Mouse (Mus musculus) hindbrain, postnatal 0 days (tissue): ENCODE results near the gene Drd5. TPM values are rescaled to one million over a fixed set of nuclear protein-coding genes. Genes with fewer than 3 reads are reported as not detected.

Source experiments
- ATAC-seq: fragments of 200-750 bp; cut with Nextera tagmentation; 2 replicates; pipeline ENCODE4 v1.8.0; 2017; ENCODE audit warnings: mild to moderate bottlenecking, moderate TSS enrichment, moderate library complexity
- DNase-seq: peaks from one replicate; pipeline ENCODE4 v3.0.0-alpha.2; 2015; ENCODE audit warnings: low spot score
- H3K27ac ChIP-seq: fragments of 300-500 bp; sonication (generic); 2 replicates; pipeline ENCODE4 v1.5.1; 2014; ENCODE audit warnings: mild to moderate bottlenecking
- H3K27me3 ChIP-seq: fragments of 300-500 bp; sonication (generic); 2 replicates; pipeline ENCODE4 v1.6.1; 2014; ENCODE audit warnings: low read length, mixed read lengths; ENCODE audit not compliant: insufficient read depth
- H3K36me3 ChIP-seq: fragments of 300-500 bp; sonication (generic); 2 replicates; pipeline ENCODE4 v1.6.1; 2014; ENCODE audit warnings: low read length, mixed read lengths; ENCODE audit not compliant: insufficient read depth
- H3K4me1 ChIP-seq: fragments of 300-500 bp; sonication (generic); 2 replicates; pipeline ENCODE4 v1.6.1; 2014; ENCODE audit warnings: antibody characterized with exemption, low read length, mixed read lengths; ENCODE audit not compliant: insufficient read depth
- H3K4me2 ChIP-seq: fragments of 300-500 bp; sonication (generic); 2 replicates; pipeline ENCODE4 v1.6.1; 2014; ENCODE audit warnings: low read depth, mild to moderate bottlenecking, low read length, moderate library complexity, mixed read lengths
- H3K4me3 ChIP-seq: fragments of 300-500 bp; sonication (generic); 2 replicates; pipeline ENCODE4 v1.5.1; 2014; ENCODE audit warnings: low read length
- H3K9ac ChIP-seq: fragments of 300-500 bp; sonication (generic); replicated peaks from 2 replicates; pipeline ENCODE4 v1.6.1; 2014; ENCODE audit warnings: mild to moderate bottlenecking, low read length, moderate library complexity, mixed read lengths
- H3K9me3 ChIP-seq: fragments of 300-500 bp; sonication (generic); 2 replicates; pipeline ENCODE4 v1.6.1; 2016; ENCODE audit warnings: low read length, mixed read lengths
- CTCF ChIP-seq: IDR thresholded peaks from 2 replicates; pipeline ENCODE4 v1.5.1; 2016; ENCODE audit warnings: antibody characterized with exemption, control low read depth, low read depth
- WGBS: fragments of 180-500 bp; shearing (Covaris S2); extraction: QIAGEN DNeasy Blood & Tissue Kit; methylation state at CpG from one replicate; pipeline ENCODE4 v1.1.7; 2014; 5-methylcytosine and 5-hydroxymethylcytosine counted together
- polyA plus RNA-seq: library from polyadenylated mRNA; unstranded; fragments of >200 nt; fragmentation: Nextera tagmentation; extraction: Ambion mirVana; gene quantifications from 2 replicates; pipeline ENCODE4 v1.2.1, GENCODE M21; 2015
- total RNA-seq: library from RNA; depleted of rRNA; stranded (reverse); fragments of >200 nt; gene quantifications from 2 replicates; pipeline ENCODE4 v1.2.3, GENCODE M21; 2014; rRNA removed

The Drd5 gene
- 1.1 and 2.8 TPM in 2 replicates for total RNA-seq
- 1.7 and 2.0 TPM in 2 replicates for polyA plus RNA-seq

DNA sequence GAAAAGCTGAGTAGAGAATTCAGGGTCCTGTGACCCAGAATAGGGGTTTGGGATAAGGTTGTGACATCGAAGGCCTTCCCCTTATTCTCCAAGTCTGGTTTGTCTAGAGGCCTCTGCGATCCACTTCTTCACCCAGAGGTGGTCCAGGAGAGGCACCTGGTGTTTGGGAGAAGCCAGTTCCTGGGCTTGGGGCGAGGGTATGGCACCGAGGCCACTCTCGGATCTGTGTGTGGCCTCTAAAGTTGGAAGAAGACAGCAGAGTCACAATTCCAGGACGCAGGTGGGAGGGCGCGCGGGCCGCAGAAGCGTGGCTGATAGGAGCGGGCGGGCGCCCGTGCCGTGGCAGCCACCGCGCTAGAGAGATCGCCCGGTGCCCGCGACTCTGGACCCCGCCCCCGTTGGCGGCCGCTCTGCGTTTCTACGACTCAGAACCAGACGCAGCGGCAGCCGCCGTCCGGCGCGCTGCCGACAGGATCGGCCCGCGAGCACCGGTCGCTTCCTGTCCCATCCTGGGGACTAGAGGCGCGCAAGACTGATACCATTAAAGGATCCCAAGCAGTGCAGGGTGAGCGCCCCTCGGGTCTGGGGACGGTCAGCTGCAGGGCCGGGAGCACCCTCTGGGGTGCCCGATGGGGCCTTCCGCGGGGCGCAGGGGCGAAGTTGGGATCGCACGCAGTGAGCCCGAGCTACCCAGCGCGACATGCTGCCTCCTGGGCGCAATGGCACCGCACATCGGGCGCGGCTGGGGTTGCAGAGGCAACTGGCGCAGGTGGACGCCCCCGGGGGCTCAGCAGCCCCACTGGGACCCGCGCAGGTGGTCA, at the start of gene Drd5:
TSS of gene Drd5 (plus strand) at position 402 of the 821 bp plus-strand sequence.
- 2% methylated on average over 60 of the region's 67 CpGs for WGBS
- 0 out of 2 replicates have a peak, but pooled peaks have one; percentile 4 for TF ChIP-seq CTCF
- peaks cover 20% of the 10 kb centered on the region; the same call in 1 of the 2 replicates for H3K27me3 ChIP-seq
- DNase-seq (peak; percentile 34), ATAC-seq (peak; percentile 60)
- no peaks in the 10 kb centered on the region for H3K4me1 ChIP-seq
- H3K27ac ChIP-seq = no peak within 1 kb of the TSS
- no peaks in the 10 kb centered on the region for H3K36me3 ChIP-seq
- peak within 1 kb of the TSS; percentile 40 for H3K9ac ChIP-seq
- H3K9me3 ChIP-seq = no peaks in the 10 kb centered on the region
- H3K4me3 ChIP-seq = peak within 1 kb of the TSS; percentile 44
- peak within 1 kb of the TSS; percentile 72 for H3K4me2 ChIP-seq

DNA sequence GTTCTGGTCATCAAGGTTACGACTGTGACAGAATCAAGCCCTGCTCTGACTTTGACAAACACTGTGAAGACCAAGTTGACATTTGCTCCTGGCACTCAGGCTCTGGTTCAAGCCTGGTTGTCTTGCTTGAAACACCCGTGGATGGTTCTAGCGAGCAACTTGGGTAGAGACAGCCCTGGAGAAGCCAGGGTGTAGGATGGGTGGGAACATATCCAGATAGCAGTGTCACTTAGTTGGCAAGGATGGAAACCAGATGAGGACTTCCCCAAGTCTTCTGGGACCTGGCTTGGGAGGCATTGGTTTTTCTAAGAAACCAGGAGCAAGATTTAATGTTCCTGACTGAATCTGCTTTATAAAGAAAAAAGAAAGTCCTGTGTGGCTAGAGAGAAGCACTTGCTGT, 48.2 kb upstream of the Drd5 start:
- Histone ChIP-seq H3K27me3 (peaks cover 14% of the 10 kb centered on the region), H3K4me1 (no peaks in the 10 kb centered on the region), H3K4me3 (no peak overlapping the region), H3K9me3 (no peaks in the 10 kb centered on the region), H3K9ac (no peak overlapping the region), H3K36me3 (peaks cover 29% of the 10 kb centered on the region; the same call in 1 of the 2 replicates), H3K4me2 (no peak overlapping the region), H3K27ac (no peak overlapping the region)
- no peak for DNase-seq
- TF ChIP-seq CTCF = no peak
- 89% methylated on average over 3 of the region's 3 CpGs for WGBS
- no peak for ATAC-seq

DNA sequence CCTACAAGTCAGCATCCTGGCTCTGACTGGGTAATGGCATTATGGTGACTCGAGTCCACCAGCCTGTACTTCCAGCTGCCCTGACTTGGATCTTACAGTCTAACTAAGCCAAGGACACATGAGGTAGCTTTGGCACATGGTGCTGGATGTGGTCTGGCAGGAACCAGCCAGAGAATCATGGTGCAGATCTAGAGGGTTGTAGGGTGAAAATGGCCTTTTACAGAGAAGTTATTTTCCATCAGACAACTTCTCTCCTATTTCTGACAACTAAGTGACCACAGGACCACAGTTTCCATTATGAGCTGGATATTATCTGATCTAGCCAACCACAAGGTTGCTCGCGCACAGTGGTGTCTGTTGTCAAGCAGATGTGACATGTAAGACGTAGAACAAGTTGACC, 45.3 kb upstream of the Drd5 start:
- Histone ChIP-seq H3K4me2 (no peak overlapping the region), H3K9me3 (no peaks in the 10 kb centered on the region), H3K4me3 (no peak overlapping the region), H3K36me3 (peaks cover 14% of the 10 kb centered on the region; the same call in 1 of the 2 replicates), H3K27ac (no peak overlapping the region), H3K9ac (no peak overlapping the region), H3K4me1 (peaks cover 11% of the 10 kb centered on the region; the same call in 1 of the 2 replicates), H3K27me3 (peaks cover 37% of the 10 kb centered on the region)
- TF ChIP-seq CTCF = no peak
- ATAC-seq (no peak), DNase-seq (no peak)
- WGBS = 86% methylated on average over 4 of the region's 4 CpGs

DNA sequence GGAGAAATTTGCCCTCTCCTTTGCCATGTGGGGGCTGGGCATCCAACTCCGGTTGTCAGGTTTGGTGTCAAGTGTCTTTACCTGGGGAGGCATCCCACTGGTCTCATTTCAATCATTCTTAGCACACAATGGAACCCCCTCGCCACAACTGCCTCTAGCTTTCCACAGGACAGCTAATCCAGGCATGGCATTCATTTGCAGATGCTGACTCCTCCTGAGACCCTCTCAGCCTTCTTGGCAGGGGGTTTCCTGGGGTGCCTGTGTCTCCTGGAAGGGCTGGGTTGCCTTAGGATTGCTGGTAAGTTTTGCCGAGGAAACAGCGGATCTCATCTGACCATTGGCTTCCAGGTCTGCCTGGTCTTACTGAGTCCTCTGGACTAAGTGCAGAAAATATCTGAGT, 43.4 kb upstream of the Drd5 start, which contains the start of gene Otop1:
TSS of gene Otop1 (plus strand) at position 202 of the 400 bp plus-strand sequence.
- WGBS = 8% methylated on average over 4 of the region's 4 CpGs

DNA sequence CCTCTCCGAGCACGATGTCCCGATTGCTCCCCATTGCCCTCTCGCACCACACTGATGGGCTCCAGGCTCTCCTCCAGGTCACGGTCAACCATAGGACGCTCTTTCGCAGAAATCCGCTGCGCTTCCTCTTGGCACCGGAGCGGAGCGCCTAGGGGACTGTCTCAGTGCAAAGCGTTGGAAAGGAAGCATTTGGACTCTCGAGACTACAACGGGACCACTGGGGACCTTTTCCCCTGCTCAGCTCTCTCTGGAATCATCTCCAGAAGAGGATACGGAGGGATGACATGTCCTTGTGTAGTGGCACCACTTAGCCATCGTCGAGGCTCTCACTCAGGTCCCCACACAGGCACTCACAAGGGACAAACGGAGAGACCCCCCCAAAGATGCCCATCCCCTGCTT, 42.7 kb upstream of the Drd5 start:
- peaks cover 46% of the 10 kb centered on the region for H3K27me3 ChIP-seq
- no peak overlapping the region for H3K9ac ChIP-seq
- ATAC-seq = no peak
- H3K4me1 ChIP-seq = peaks cover 11% of the 10 kb centered on the region; the same call in 1 of the 2 replicates
- no peak for TF ChIP-seq CTCF
- DNase-seq = peak; percentile 16
- no peak overlapping the region for H3K27ac ChIP-seq
- no peaks in the 10 kb centered on the region for H3K9me3 ChIP-seq
- peaks cover 4% of the 10 kb centered on the region; the same call in 1 of the 2 replicates for H3K36me3 ChIP-seq
- 0% methylated on average over 19 of the region's 19 CpGs for WGBS
- H3K4me3 ChIP-seq = peak overlapping the region; percentile 20
- peak overlapping the region; percentile 48 for H3K4me2 ChIP-seq

More for the DNA sequence above, 43.4 kb upstream of the Drd5 start, which contains the start of gene Otop1:
- H3K4me2 ChIP-seq = peak within 1 kb of the TSS; percentile 58
- DNase-seq (no peak), ATAC-seq (no peak)
- no peak within 1 kb of the TSS for H3K27ac ChIP-seq
- H3K9me3 ChIP-seq = no peaks in the 10 kb centered on the region
- no peak for TF ChIP-seq CTCF
- peaks cover 11% of the 10 kb centered on the region; the same call in 1 of the 2 replicates for H3K4me1 ChIP-seq
- no peak within 1 kb of the TSS for H3K9ac ChIP-seq
- peaks cover 46% of the 10 kb centered on the region for H3K27me3 ChIP-seq
- peaks cover 5% of the 10 kb centered on the region; the same call in 1 of the 2 replicates for H3K36me3 ChIP-seq
- H3K4me3 ChIP-seq = peak within 1 kb of the TSS; percentile 20

DNA sequence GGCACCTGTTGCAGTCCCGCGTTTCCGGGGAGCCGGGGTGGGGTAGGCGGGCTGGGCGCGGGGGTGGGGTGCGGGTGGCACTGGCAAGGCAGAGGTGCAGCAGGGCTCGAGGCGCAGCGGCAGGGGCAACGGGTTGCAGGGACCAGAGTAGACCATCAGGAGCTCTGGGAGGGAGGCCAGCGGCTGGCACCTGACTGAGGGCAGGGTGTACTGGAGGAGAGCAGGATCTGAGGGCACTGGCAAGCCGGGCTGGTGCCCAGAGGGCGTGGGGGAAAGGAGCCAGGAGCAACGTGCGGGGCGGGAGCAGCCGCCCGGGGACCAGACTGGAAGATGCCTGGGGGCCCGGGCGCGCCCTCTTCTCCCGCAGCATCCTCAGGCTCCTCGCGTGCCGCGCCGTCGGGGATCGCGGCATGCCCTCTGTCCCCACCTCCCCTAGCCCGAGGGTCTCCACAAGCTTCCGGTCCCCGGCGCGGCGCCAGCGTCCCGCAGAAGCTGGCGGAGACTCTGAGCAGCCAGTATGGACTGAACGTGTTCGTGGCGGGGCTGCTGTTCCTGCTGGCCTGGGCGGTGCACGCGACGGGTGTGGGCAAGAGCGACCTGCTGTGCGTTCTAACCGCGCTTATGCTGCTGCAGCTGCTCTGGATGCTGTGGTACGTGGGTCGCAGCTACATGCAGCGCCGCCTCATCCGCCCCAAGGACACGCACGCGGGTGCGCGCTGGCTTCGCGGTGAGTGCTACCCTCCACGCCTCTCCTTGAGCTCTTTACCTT, 41.9 kb upstream of the Drd5 start:
- 2% methylated on average over 56 of the region's 65 CpGs for WGBS
- H3K4me3 ChIP-seq = peak overlapping the region; percentile 32
- peak overlapping the region; percentile 58 for H3K4me2 ChIP-seq
- DNase-seq = no peak
- no peak overlapping the region for H3K27ac ChIP-seq
- peak; percentile 47; the same call in 1 of the 2 replicates for ATAC-seq
- H3K9me3 ChIP-seq = no peaks in the 10 kb centered on the region
- TF ChIP-seq CTCF = no peak
- H3K36me3 ChIP-seq = no peaks in the 10 kb centered on the region
- H3K27me3 ChIP-seq = peaks cover 46% of the 10 kb centered on the region
- H3K9ac ChIP-seq = 0 out of 2 replicates have a peak overlapping the region, but pooled peaks have one; percentile 28
- H3K4me1 ChIP-seq = peaks cover 11% of the 10 kb centered on the region; the same call in 1 of the 2 replicates
